Mouse (Mus musculus) testis, adult 2 months (tissue): ENCODE results near the gene Klra4. TPM values are rescaled to one million over a fixed set of nuclear protein-coding genes. Genes with fewer than 3 reads are reported as not detected.
"Not testable (repeated sequence)": the region's sequence is repeated elsewhere in the genome, so short reads cannot be mapped to it uniquely, and the experiment has no call there.

Source experiments
- H3K27ac ChIP-seq: fragments of 200-500 bp; 2 replicates; pipeline ENCODE4 v1.5.1; 2012; ENCODE audit warnings: low read depth, low read length; ENCODE audit not compliant: control insufficient read depth, insufficient read depth
- H3K27me3 ChIP-seq: fragments of 200-500 bp; 2 replicates; pipeline ENCODE4 v1.6.1; 2012; ENCODE audit warnings: mild to moderate bottlenecking, low read length, moderate library complexity; ENCODE audit not compliant: control insufficient read depth, insufficient read depth
- H3K36me3 ChIP-seq: fragments of 200-500 bp; 2 replicates; pipeline ENCODE4 v1.6.1; 2012; ENCODE audit warnings: mild to moderate bottlenecking, low read length; ENCODE audit not compliant: control insufficient read depth, insufficient read depth
- H3K4me1 ChIP-seq: fragments of 200-500 bp; 2 replicates; pipeline ENCODE4 v1.6.1; 2012; ENCODE audit warnings: low read length; ENCODE audit not compliant: control insufficient read depth, insufficient read depth
- H3K4me3 ChIP-seq: fragments of 200-500 bp; 2 replicates; pipeline ENCODE4 v1.5.1; 2012; ENCODE audit warnings: low read depth, mild to moderate bottlenecking, low read length, moderate library complexity, mixed read lengths; ENCODE audit not compliant: control insufficient read depth
- CTCF ChIP-seq: fragments of 200-500 bp; IDR thresholded peaks from 2 replicates; pipeline ENCODE4 v1.5.1; 2012; ENCODE audit warnings: low read depth, mild to moderate bottlenecking, inconsistent platforms, low read length, moderate library complexity; ENCODE audit not compliant: control insufficient read depth, insufficient read depth, insufficient replicate concordance
- POLR2A ChIP-seq: fragments of 200-500 bp; IDR thresholded peaks from 2 replicates; pipeline ENCODE4 v1.6.1; 2012; ENCODE audit warnings: low read depth, mild to moderate bottlenecking, inconsistent platforms, low read length, moderate library complexity; ENCODE audit not compliant: control insufficient read depth
- polyA plus RNA-seq: library from polyadenylated mRNA; depleted of rRNA; stranded (reverse); fragments of >200 nt; gene quantifications from 2 replicates; pipeline ENCODE4 v1.2.3, GENCODE M21; 2012; rRNA removed

Gene Klra4
- not detected in 2 replicates for polyA plus RNA-seq

- not testable (repeated sequence) for H3K36me3 ChIP-seq, H3K4me3 ChIP-seq, H3K27me3 ChIP-seq, H3K27ac ChIP-seq, H3K4me1 ChIP-seq
Measured at GRCm38 (mm10) chr6:130067171-130067570, at the start of gene Klra4. Klra4 (minus strand) TSS chr6:130067271.

GRCm38 (mm10) chr6:130110485-130110884, 43.4 kb upstream of the Klra4 start:
- no peak for TF ChIP-seq CTCF
- TF ChIP-seq POLR2A = no peak
- Histone ChIP-seq H3K27ac (no peak overlapping the region), H3K27me3 (no peaks in the 10 kb centered on the region), H3K4me1 (no peaks in the 10 kb centered on the region), H3K36me3 (no peaks in the 10 kb centered on the region), H3K4me3 (no peak overlapping the region)

GRCm38 (mm10) chr6:130102743-130103142, 35.7 kb upstream of the Klra4 start:
- H3K27me3 ChIP-seq, H3K36me3 ChIP-seq, H3K4me1 ChIP-seq, H3K27ac ChIP-seq, H3K4me3 ChIP-seq: not testable (repeated sequence)

- H3K36me3 ChIP-seq = no peaks in the 10 kb centered on the region
- TF ChIP-seq POLR2A (no peak), CTCF (no peak)
- H3K27me3 ChIP-seq = no peaks in the 10 kb centered on the region
- H3K4me3 ChIP-seq = no peak overlapping the region
- H3K27ac ChIP-seq = no peak overlapping the region
- H3K4me1 ChIP-seq = no peaks in the 10 kb centered on the region
Measured at GRCm38 (mm10) chr6:130092336-130092948, 25.4 kb upstream of the Klra4 start.

- Histone ChIP-seq H3K36me3 (no peaks in the 10 kb centered on the region), H3K27me3 (no peaks in the 10 kb centered on the region), H3K27ac (no peak overlapping the region), H3K4me1 (no peaks in the 10 kb centered on the region), H3K4me3 (no peak overlapping the region)
- TF ChIP-seq CTCF = no peak
- TF ChIP-seq POLR2A = no peak
Measured at GRCm38 (mm10) chr6:130065196-130065595, 1.9 kb downstream of the Klra4 start.

GRCm38 (mm10) chr6:130035146-130035545, 31.9 kb downstream of the Klra4 start:
- not testable (repeated sequence) for H3K36me3 ChIP-seq, H3K4me3 ChIP-seq, H3K27ac ChIP-seq, H3K27me3 ChIP-seq, H3K4me1 ChIP-seq

GRCm38 (mm10) chr6:130031493-130032089, 35.5 kb downstream of the Klra4 start:
- not testable (repeated sequence) for H3K27ac ChIP-seq, H3K27me3 ChIP-seq, H3K4me3 ChIP-seq, H3K36me3 ChIP-seq, H3K4me1 ChIP-seq

GRCm38 (mm10) chr6:130026854-130027253, 40.2 kb downstream of the Klra4 start, which contains the start of gene Klra6:
Klra6 (minus strand) TSS chr6:130026954.
- Histone ChIP-seq H3K36me3 (no peaks in the 10 kb centered on the region), H3K4me3 (no peak within 1 kb of the TSS), H3K27me3 (no peaks in the 10 kb centered on the region), H3K27ac (no peak within 1 kb of the TSS), H3K4me1 (no peaks in the 10 kb centered on the region)
- TF ChIP-seq POLR2A (no peak), CTCF (no peak)

Other genes with a start within 250 kb of the Klra4 start
- gene Gm17631, start 204.6 kb downstream of the Klra4 start, polyA plus RNA-seq = not detected in 2 replicates
- gene Klra17, start 190.6 kb downstream of the Klra4 start, polyA plus RNA-seq = not detected in 2 replicates
- not detected in 2 replicates for gene Klra5, start 149.6 kb downstream of the Klra4 start, polyA plus RNA-seq
- not detected in 2 replicates for gene Klra6, start 40.3 kb downstream of the Klra4 start, polyA plus RNA-seq
- 0.09 TPM in 1 of 2 replicates, not detected in the other for gene Klra8, start 62.6 kb upstream of the Klra4 start, polyA plus RNA-seq
- not detected in 2 replicates for gene Klra9, start 125.8 kb upstream of the Klra4 start, polyA plus RNA-seq
- not detected in 2 replicates for gene Klra7, start 166.1 kb upstream of the Klra4 start, polyA plus RNA-seq
- not detected in 2 replicates for gene Klra10, start 214.7 kb upstream of the Klra4 start, polyA plus RNA-seq